Mouse (Mus musculus): ENCODE measurements around the gene Gm3183. TPM values are rescaled to one million over a fixed set of nuclear protein-coding genes. Genes with fewer than 3 reads are reported as not detected.
"Not testable (repeated sequence)": the region's sequence is repeated elsewhere in the genome, so short reads cannot be mapped to it uniquely, and the experiment has no call there.

Gm3183 gene
- not detected in 2 replicates for polyA plus RNA-seq (2016; fragmentation: Nextera tagmentation; extraction: Ambion mirVana)

- H3K9me3 ChIP-seq (replicated peaks); H3K4me2 ChIP-seq; H3K27ac ChIP-seq; H3K36me3 ChIP-seq; H3K4me1 ChIP-seq; H3K4me3 ChIP-seq; ATAC-seq; H3K27me3 ChIP-seq (replicated peaks); H3K9ac ChIP-seq: not testable (repeated sequence)
- no CpG with 5 or more reads among the region's 1 CpGs for WGBS (ENCODE audit: insufficient replicate concordance)
Measured at GRCm38 (mm10) chr5:94865136-94865535, at the start of gene Gm3183. Gene Gm3183 (plus strand): TSS chr5:94865436.

Other genes with a start within 250 kb of the Gm3183 start
- not detected in 2 replicates for gene Gm3147, start 249.1 kb upstream of the Gm3183 start, polyA plus RNA-seq (2016; fragmentation: Nextera tagmentation; extraction: Ambion mirVana)
- gene Gm6509, start 241.5 kb upstream of the Gm3183 start, polyA plus RNA-seq (2016; fragmentation: Nextera tagmentation; extraction: Ambion mirVana) = not detected in 2 replicates
- gene Gm6205, start 217.1 kb upstream of the Gm3183 start, polyA plus RNA-seq (2016; fragmentation: Nextera tagmentation; extraction: Ambion mirVana) = not detected in 2 replicates
- gene Gm6367, start 123.2 kb downstream of the Gm3183 start, polyA plus RNA-seq (2016; fragmentation: Nextera tagmentation; extraction: Ambion mirVana) = not detected in 2 replicates
- gene Gm7942, start 241.5 kb downstream of the Gm3183 start, polyA plus RNA-seq (2016; fragmentation: Nextera tagmentation; extraction: Ambion mirVana) = not detected in 2 replicates